Mouse (Mus musculus): ENCODE results near the gene Rgs7bp. TPM values are rescaled to one million over a fixed set of nuclear protein-coding genes. Genes with fewer than 3 reads are reported as not detected.

Gene Rgs7bp
- polyA plus RNA-seq, 1 experiment from 2014 or later, result 0.31 TPM

DNA sequence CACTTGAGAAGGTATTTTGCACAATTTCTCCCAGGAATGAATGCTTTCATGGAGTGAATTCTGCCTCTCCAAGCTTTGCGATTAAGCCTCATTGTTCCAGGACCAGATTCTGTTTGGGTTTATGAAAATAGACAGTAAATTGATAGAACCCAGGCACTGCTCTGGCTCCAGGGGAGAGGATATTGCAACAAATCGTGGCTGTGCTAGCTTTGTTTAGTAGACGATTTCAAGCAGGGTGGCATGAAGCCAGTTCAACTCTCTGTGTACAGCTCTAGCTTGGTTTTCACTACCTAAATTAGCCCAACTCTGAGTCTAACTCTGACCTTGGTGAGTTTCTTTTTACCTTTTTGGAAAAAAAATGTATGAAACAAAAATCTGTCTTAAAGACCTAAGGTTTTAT, 26.5 kb downstream of the Rgs7bp start:
- no peak overlapping the region for H3K4me2 ChIP-seq (ENCODE audit: low read depth, low read length)
- no peak overlapping the region for H3K9ac ChIP-seq (ENCODE audit: low read depth, low read length)
- no peaks in the 10 kb centered on the region for H3K27me3 ChIP-seq (ENCODE audit: control insufficient read depth, insufficient read depth, low read depth, low read length)
- H3K9me3 ChIP-seq (replicated peaks; ENCODE audit: control insufficient read depth, low read length), result no peaks in the 10 kb centered on the region
- H3K27ac ChIP-seq (ENCODE audit: low read length), result no peak overlapping the region
- no peaks in the 10 kb centered on the region for H3K4me1 ChIP-seq (ENCODE audit: control insufficient read depth, low read depth, low read length)
- ATAC-seq (ENCODE audit: low read depth), result no peak
- no peak overlapping the region for H3K4me3 ChIP-seq (ENCODE audit: low read depth, low read length)
- 69% methylated on average over 3 of the region's 3 CpGs for WGBS (ENCODE audit: insufficient replicate concordance)
- no peaks in the 10 kb centered on the region for H3K36me3 ChIP-seq (ENCODE audit: control insufficient read depth, insufficient read depth)

DNA sequence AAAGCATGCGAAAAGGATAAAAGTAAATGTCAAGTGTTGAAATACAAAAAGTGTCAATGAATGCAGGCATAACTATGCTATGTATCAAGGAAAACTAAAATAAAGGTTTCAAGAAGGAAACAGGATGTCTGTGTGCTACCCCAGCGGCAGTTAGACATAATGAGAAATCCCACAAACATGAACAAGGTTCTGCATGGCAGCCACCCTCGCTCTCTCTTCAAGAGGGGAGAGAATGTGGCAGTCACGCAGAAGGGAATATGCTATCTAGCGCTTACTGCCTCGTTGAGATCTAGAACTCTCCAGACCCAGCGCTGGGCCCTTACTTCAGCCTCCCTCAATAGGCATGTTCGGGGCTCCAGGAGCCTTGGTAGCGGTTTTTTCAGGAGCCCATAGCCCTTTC, 38.2 kb downstream of the Rgs7bp start:
- ATAC-seq (ENCODE audit: low read depth), result no peak
- H3K27ac ChIP-seq (ENCODE audit: low read length), result no peak overlapping the region
- H3K9ac ChIP-seq (ENCODE audit: low read depth, low read length), result no peak overlapping the region
- no peaks in the 10 kb centered on the region for H3K9me3 ChIP-seq (replicated peaks; ENCODE audit: control insufficient read depth, low read length)
- WGBS (ENCODE audit: insufficient replicate concordance), result 58% methylated on average over 9 of the region's 9 CpGs
- no peak overlapping the region for H3K4me2 ChIP-seq (ENCODE audit: low read depth, low read length)
- H3K36me3 ChIP-seq (ENCODE audit: control insufficient read depth, insufficient read depth), result no peaks in the 10 kb centered on the region
- no peak overlapping the region for H3K4me3 ChIP-seq (ENCODE audit: low read depth, low read length)
- no peaks in the 10 kb centered on the region for H3K4me1 ChIP-seq (ENCODE audit: control insufficient read depth, low read depth, low read length)
- no peaks in the 10 kb centered on the region for H3K27me3 ChIP-seq (ENCODE audit: control insufficient read depth, insufficient read depth, low read depth, low read length)

- Histone ChIP-seq H3K9ac (ENCODE audit: low read depth, low read length) (no peak overlapping the region), H3K4me3 (ENCODE audit: low read depth, low read length) (no peak overlapping the region), H3K27me3 (ENCODE audit: control insufficient read depth, insufficient read depth, low read depth, low read length) (no peaks in the 10 kb centered on the region), H3K36me3 (ENCODE audit: control insufficient read depth, insufficient read depth) (no peaks in the 10 kb centered on the region), H3K4me2 (ENCODE audit: low read depth, low read length) (no peak overlapping the region), H3K9me3 (replicated peaks; ENCODE audit: control insufficient read depth, low read length) (no peaks in the 10 kb centered on the region), H3K27ac (ENCODE audit: low read length) (no peak overlapping the region), H3K4me1 (ENCODE audit: control insufficient read depth, low read depth, low read length) (no peaks in the 10 kb centered on the region)
- ATAC-seq (ENCODE audit: low read depth), result no peak
- WGBS (ENCODE audit: insufficient replicate concordance), result 75% methylated on average over 8 of the region's 8 CpGs
These were observed 38.9 kb downstream of the Rgs7bp start for GRCm38 (mm10) chr13:105015710-105016404.

- Histone ChIP-seq H3K36me3 (ENCODE audit: control insufficient read depth, insufficient read depth) (no peaks in the 10 kb centered on the region), H3K4me3 (ENCODE audit: low read depth, low read length) (no peak overlapping the region), H3K27ac (ENCODE audit: low read length) (no peak overlapping the region), H3K4me1 (ENCODE audit: control insufficient read depth, low read depth, low read length) (no peaks in the 10 kb centered on the region), H3K27me3 (ENCODE audit: control insufficient read depth, insufficient read depth, low read depth, low read length) (no peaks in the 10 kb centered on the region), H3K9ac (ENCODE audit: low read depth, low read length) (no peak overlapping the region), H3K4me2 (ENCODE audit: low read depth, low read length) (no peak overlapping the region), H3K9me3 (replicated peaks; ENCODE audit: control insufficient read depth, low read length) (no peaks in the 10 kb centered on the region)
- ATAC-seq (ENCODE audit: low read depth), result no peak
- 85% methylated on average over 5 of the region's 5 CpGs for WGBS (ENCODE audit: insufficient replicate concordance)
These were observed 43.4 kb downstream of the Rgs7bp start for GRCm38 (mm10) chr13:105011300-105011699.

GRCm38 (mm10) chr13:105008891-105009290, 45.8 kb downstream of the Rgs7bp start:
- no peak for ATAC-seq (ENCODE audit: low read depth)
- Histone ChIP-seq H3K9me3 (replicated peaks; ENCODE audit: control insufficient read depth, low read length) (no peaks in the 10 kb centered on the region), H3K4me3 (ENCODE audit: low read depth, low read length) (no peak overlapping the region), H3K36me3 (ENCODE audit: control insufficient read depth, insufficient read depth) (no peaks in the 10 kb centered on the region), H3K9ac (ENCODE audit: low read depth, low read length) (no peak overlapping the region), H3K4me2 (ENCODE audit: low read depth, low read length) (no peak overlapping the region), H3K4me1 (ENCODE audit: control insufficient read depth, low read depth, low read length) (no peaks in the 10 kb centered on the region), H3K27me3 (ENCODE audit: control insufficient read depth, insufficient read depth, low read depth, low read length) (no peaks in the 10 kb centered on the region), H3K27ac (ENCODE audit: low read length) (no peak overlapping the region)
- WGBS (ENCODE audit: insufficient replicate concordance), result 72% methylated on average over 2 of the region's 2 CpGs

DNA sequence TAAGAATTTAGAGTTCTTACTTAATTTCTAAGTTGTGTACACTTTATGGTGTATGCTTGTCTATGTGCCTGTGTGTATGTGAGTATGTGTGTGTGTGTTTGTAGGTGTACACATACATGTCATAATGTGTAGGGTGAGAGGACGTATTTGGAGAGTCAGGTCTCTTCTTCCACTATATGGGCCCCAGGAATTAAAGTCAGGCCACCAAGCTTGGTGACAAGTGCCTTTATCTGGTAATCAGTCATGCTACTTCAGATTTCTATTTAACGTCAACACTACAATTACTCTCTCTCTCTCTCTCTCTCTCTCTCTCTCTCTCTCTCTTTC, 51.9 kb downstream of the Rgs7bp start:
- Histone ChIP-seq H3K9me3 (replicated peaks; ENCODE audit: control insufficient read depth, low read length) (no peaks in the 10 kb centered on the region), H3K36me3 (ENCODE audit: control insufficient read depth, insufficient read depth) (no peaks in the 10 kb centered on the region), H3K4me1 (ENCODE audit: control insufficient read depth, low read depth, low read length) (no peaks in the 10 kb centered on the region), H3K4me3 (ENCODE audit: low read depth, low read length) (no peak overlapping the region), H3K9ac (ENCODE audit: low read depth, low read length) (no peak overlapping the region), H3K4me2 (ENCODE audit: low read depth, low read length) (no peak overlapping the region), H3K27ac (ENCODE audit: low read length) (no peak overlapping the region), H3K27me3 (ENCODE audit: control insufficient read depth, insufficient read depth, low read depth, low read length) (no peaks in the 10 kb centered on the region)
- ATAC-seq (ENCODE audit: low read depth), result no peak
- 67% methylated on average over 2 of the region's 2 CpGs for WGBS (ENCODE audit: insufficient replicate concordance)

- no peaks in the 10 kb centered on the region for H3K36me3 ChIP-seq (ENCODE audit: control insufficient read depth, insufficient read depth)
- no peak for ATAC-seq (ENCODE audit: low read depth)
- H3K4me3 ChIP-seq (ENCODE audit: low read depth, low read length), result no peak overlapping the region
- H3K4me1 ChIP-seq (ENCODE audit: control insufficient read depth, low read depth, low read length), result no peaks in the 10 kb centered on the region
- H3K9me3 ChIP-seq (replicated peaks; ENCODE audit: control insufficient read depth, low read length), result no peaks in the 10 kb centered on the region
- H3K4me2 ChIP-seq (ENCODE audit: low read depth, low read length), result no peak overlapping the region
- WGBS (ENCODE audit: insufficient replicate concordance), result 53% methylated on average over 5 of the region's 5 CpGs
- no peak overlapping the region for H3K27ac ChIP-seq (ENCODE audit: low read length)
- H3K27me3 ChIP-seq (ENCODE audit: control insufficient read depth, insufficient read depth, low read depth, low read length), result no peaks in the 10 kb centered on the region
- no peak overlapping the region for H3K9ac ChIP-seq (ENCODE audit: low read depth, low read length)
These were observed 52.4 kb downstream of the Rgs7bp start for GRCm38 (mm10) chr13:105002132-105002830.

DNA sequence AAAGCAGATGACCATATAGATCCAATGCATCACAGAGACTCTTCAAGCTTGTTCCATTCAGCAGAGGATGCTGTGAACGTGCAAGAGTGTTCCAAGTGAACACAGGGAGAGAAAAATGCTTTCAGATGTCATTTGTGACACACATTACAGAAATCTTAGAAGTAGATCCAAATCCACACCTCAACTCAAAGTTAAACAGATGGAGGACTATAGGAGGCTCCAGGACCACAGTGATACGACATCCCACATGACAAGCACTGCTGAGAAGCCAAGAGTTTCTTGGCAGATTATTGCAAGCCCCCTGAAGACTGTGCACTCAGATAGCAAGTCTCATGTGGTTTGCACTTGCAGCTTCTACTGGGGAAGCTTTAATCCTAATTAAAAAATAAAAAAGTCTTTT, 53.0 kb downstream of the Rgs7bp start:
- H3K4me1 ChIP-seq (ENCODE audit: control insufficient read depth, low read depth, low read length), result no peaks in the 10 kb centered on the region
- H3K9ac ChIP-seq (ENCODE audit: low read depth, low read length), result no peak overlapping the region
- WGBS (ENCODE audit: insufficient replicate concordance), result 54% methylated on average over 2 of the region's 2 CpGs
- H3K4me3 ChIP-seq (ENCODE audit: low read depth, low read length), result no peak overlapping the region
- H3K27me3 ChIP-seq (ENCODE audit: control insufficient read depth, insufficient read depth, low read depth, low read length), result no peaks in the 10 kb centered on the region
- H3K9me3 ChIP-seq (replicated peaks; ENCODE audit: control insufficient read depth, low read length), result no peaks in the 10 kb centered on the region
- no peak overlapping the region for H3K27ac ChIP-seq (ENCODE audit: low read length)
- H3K4me2 ChIP-seq (ENCODE audit: low read depth, low read length), result no peak overlapping the region
- no peak for ATAC-seq (ENCODE audit: low read depth)
- no peaks in the 10 kb centered on the region for H3K36me3 ChIP-seq (ENCODE audit: control insufficient read depth, insufficient read depth)

GRCm38 (mm10) chr13:104988811-104989258, 65.9 kb downstream of the Rgs7bp start:
- H3K9ac ChIP-seq (ENCODE audit: low read depth, low read length), result no peak overlapping the region
- no peaks in the 10 kb centered on the region for H3K4me1 ChIP-seq (ENCODE audit: control insufficient read depth, low read depth, low read length)
- H3K36me3 ChIP-seq (ENCODE audit: control insufficient read depth, insufficient read depth), result no peaks in the 10 kb centered on the region
- H3K27ac ChIP-seq (ENCODE audit: low read length), result no peak overlapping the region
- H3K4me3 ChIP-seq (ENCODE audit: low read depth, low read length), result no peak overlapping the region
- WGBS (ENCODE audit: insufficient replicate concordance), result 65% methylated on average over 7 of the region's 7 CpGs
- ATAC-seq (ENCODE audit: low read depth), result no peak
- no peaks in the 10 kb centered on the region for H3K27me3 ChIP-seq (ENCODE audit: control insufficient read depth, insufficient read depth, low read depth, low read length)
- no peak overlapping the region for H3K4me2 ChIP-seq (ENCODE audit: low read depth, low read length)
- no peaks in the 10 kb centered on the region for H3K9me3 ChIP-seq (replicated peaks; ENCODE audit: control insufficient read depth, low read length)

Data from liver, embryonic 16.5 days (tissue).